ENCODE assay signal across 12 mouse cellular contexts in the genomic region with DNA sequence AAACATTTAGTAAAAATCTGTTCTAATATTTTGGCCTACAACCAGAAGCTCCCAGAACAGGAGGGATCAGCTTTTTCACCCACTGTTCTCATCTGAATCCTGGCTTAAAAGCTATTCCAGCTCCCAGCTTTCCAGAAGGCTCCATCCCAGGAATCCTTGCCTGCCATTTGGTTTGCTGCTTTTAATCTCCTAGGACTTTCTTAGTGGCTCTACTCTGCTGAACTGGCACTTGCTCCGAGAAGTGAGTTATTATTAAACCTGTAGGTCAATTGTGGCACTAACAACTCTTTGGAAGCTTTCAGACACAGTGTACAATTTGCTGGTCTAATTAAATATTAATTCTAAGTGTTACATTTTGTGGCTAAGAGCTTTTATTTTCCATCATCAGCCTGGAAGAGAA.
DNase-seq lines count a peak whose midpoint lies in the region; ATAC-seq and TF ChIP-seq lines count a peak whose summit lies in the region.
"Had no signal": no experiment of that assay in that cellular context is flagged by ENCODE, and none has a peak within 500 bp of the region (broad histone marks: within the 10 kb centered on the region; RNA-seq: fewer than 3 reads in every experiment).

No protein-coding gene starts in this region.

- no peak overlapping the region for H3K4me2 ChIP-seq in kidney, postnatal 0 days (ENCODE audit: low read length)
- H3K4me2 ChIP-seq in neural tube, embryonic 15.5 days, result no peak overlapping the region
- H3K4me2 ChIP-seq: hindbrain, embryonic 12.5 days; liver, embryonic 12.5 days had no signal

- H3K9ac ChIP-seq in kidney, postnatal 0 days (ENCODE audit: low read depth, low read length), result no peak overlapping the region
- no peak overlapping the region for H3K9ac ChIP-seq in neural tube, embryonic 15.5 days (replicated peaks)
- H3K9ac ChIP-seq: hindbrain, embryonic 12.5 days; liver, embryonic 12.5 days had no signal

- ATAC-seq in cerebellum, adult (ENCODE audit: insufficient number of reproducible peaks, low FRiP score, low TSS enrichment), result peak; percentile 71
- ATAC-seq in kidney, postnatal 0 days (replicated peaks; ENCODE audit: low FRiP score, low read depth), result no peak
- ATAC-seq in neural tube, embryonic 15.5 days (ENCODE audit: low FRiP score), result peak; percentile 53; the same call in 1 of the 2 replicates
- ATAC-seq in megakaryocyte, adult 5-6 weeks (ENCODE audit: poor library complexity, severe bottlenecking), result no peak
- ATAC-seq: liver, embryonic 12.5 days had no signal

- no peak for TF ChIP-seq CTCF in kidney, postnatal 0 days (IDR thresholded peaks at IDR 0.05; ENCODE audit: low read depth)

- no peaks in the 10 kb centered on the region for H3K9me3 ChIP-seq in kidney, postnatal 0 days (replicated peaks; ENCODE audit: low read length)
- H3K9me3 ChIP-seq in neural tube, embryonic 15.5 days (replicated peaks), result no peaks in the 10 kb centered on the region
- H3K9me3 ChIP-seq: heart, embryonic 10.5 days; hindbrain, embryonic 12.5 days; liver, embryonic 12.5 days had no signal

- DNase-seq in cerebellum, postnatal 4 days (ENCODE audit: low spot score in 2 of 2), result no peak
- peak; percentile 48 for DNase-seq in left cerebral cortex, postnatal 4 days
- DNase-seq in left cerebral cortex, adult 18-20 months (ENCODE audit: low spot score in 2 of 2), result no peak
- DNase-seq in kidney, postnatal 0 days (ENCODE audit: low spot score), result peak; percentile 8
- no peak for DNase-seq in adrenal gland, adult 18-20 months (ENCODE audit: low spot score in 2 of 2)
- DNase-seq: lung, postnatal 36 days had no signal

- intact Hi-C loops in left cerebral cortex, postnatal 4 days (cut with DNase I), result loop anchor here (10.0 kb wide), 1 partner anchor 116 kb away; no protein-coding TSS in a partner anchor

- H3K4me1 ChIP-seq in kidney, postnatal 0 days (replicated peaks; ENCODE audit: insufficient read depth, low read length), result no peaks in the 10 kb centered on the region
- H3K4me1 ChIP-seq in neural tube, embryonic 15.5 days, result no peaks in the 10 kb centered on the region
- H3K4me1 ChIP-seq: heart, embryonic 10.5 days; hindbrain, embryonic 12.5 days had no signal

- H3K27ac ChIP-seq in kidney, postnatal 0 days, result no peak overlapping the region
- H3K27ac ChIP-seq in neural tube, embryonic 15.5 days (replicated peaks), result no peak overlapping the region
- H3K27ac ChIP-seq: heart, embryonic 10.5 days; hindbrain, embryonic 12.5 days; liver, embryonic 12.5 days had no signal

- H3K36me3 ChIP-seq in kidney, postnatal 0 days (ENCODE audit: insufficient read depth, low read length), result no peaks in the 10 kb centered on the region
- H3K36me3 ChIP-seq in neural tube, embryonic 15.5 days, result no peaks in the 10 kb centered on the region
- H3K36me3 ChIP-seq: heart, embryonic 10.5 days; hindbrain, embryonic 12.5 days; liver, embryonic 12.5 days had no signal

- H3K4me3 ChIP-seq in kidney, postnatal 0 days (replicated peaks; ENCODE audit: low read depth, low read length), result no peak overlapping the region
- no peak overlapping the region for H3K4me3 ChIP-seq in neural tube, embryonic 15.5 days (replicated peaks)
- H3K4me3 ChIP-seq: heart, embryonic 10.5 days; hindbrain, embryonic 12.5 days; liver, embryonic 12.5 days had no signal

- WGBS in kidney, postnatal 0 days, result 34% methylated on average over 1 of the region's 1 CpGs
- WGBS in neural tube, embryonic 15.5 days, result 44% methylated on average over 1 of the region's 1 CpGs

- no peaks in the 10 kb centered on the region for H3K27me3 ChIP-seq in kidney, postnatal 0 days (ENCODE audit: insufficient read depth, low read length)
- H3K27me3 ChIP-seq in neural tube, embryonic 15.5 days (replicated peaks), result no peaks in the 10 kb centered on the region
- H3K27me3 ChIP-seq: hindbrain, embryonic 12.5 days; liver, embryonic 12.5 days had no signal

Comparison
In these comparisons a context has a peak if more than half of its experiments do, and no peak if none do; other contexts are left out.
1. DNase-seq: peak in left cerebral cortex, postnatal 4 days (single experiment) and kidney, postnatal 0 days (single experiment); none in cerebellum, postnatal 4 days (0 of 2), left cerebral cortex, adult 18-20 months (0 of 2) and adrenal gland, adult 18-20 months (0 of 2).
2. ATAC-seq: peak in cerebellum, adult (single experiment) and neural tube, embryonic 15.5 days (single experiment); none in kidney, postnatal 0 days (single experiment) and megakaryocyte, adult 5-6 weeks (single experiment).